Mouse (Mus musculus) MEL (cell line): Measurements from ENCODE around the gene Wdr20rt. TPM values are rescaled to one million over a fixed set of nuclear protein-coding genes. Genes with fewer than 3 reads are reported as not detected.

Experiments used
- DNase-seq: peaks from one replicate; pipeline ENCODE4 v3.0.0; 2011; ENCODE audit warnings: low read depth, low spot score
- H3K27ac ChIP-seq: 2 replicates; pipeline ENCODE4 v1.5.1; 2012; ENCODE audit warnings: low read depth, mild to moderate bottlenecking, control low read depth, low read length, moderate library complexity; ENCODE audit not compliant: control insufficient read depth
- H3K27me3 ChIP-seq, 2 experiments: fragments of 150-350 bp in 1 of 2; sonication (generic) in 1 of 2; 2 replicates each; pipeline ENCODE4 v1.6.1; 2012; ENCODE audit warnings: low read length in 2 of 2, mild to moderate bottlenecking in 2 of 2, improper control_type of control experiment in 1 of 2, moderate library complexity in 1 of 2; ENCODE audit not compliant: insufficient read depth in 2 of 2, control insufficient read depth in 1 of 2
- H3K36me3 ChIP-seq, 2 experiments: 2 replicates each; pipeline ENCODE4 v1.6.1; 2012 to 2014; ENCODE audit warnings: low read length in 2 of 2, improper control_type of control experiment in 1 of 2, inconsistent platforms in 1 of 2, mild to moderate bottlenecking in 1 of 2; ENCODE audit not compliant: insufficient read depth in 2 of 2, control insufficient read depth in 1 of 2
- H3K4me1 ChIP-seq, 2 experiments: fragments of 150-350 bp in 1 of 2; sonication (generic) in 1 of 2; 2 replicates each; pipeline ENCODE4 v1.6.1; 2012; ENCODE audit warnings: low read length in 2 of 2, improper control_type of control experiment in 1 of 2, mild to moderate bottlenecking in 1 of 2; ENCODE audit not compliant: insufficient read depth in 2 of 2, control insufficient read depth in 1 of 2
- H3K4me3 ChIP-seq, 2 experiments: fragments of 150-350 bp in 1 of 2; sonication (generic) in 1 of 2; 2 replicates each; pipeline ENCODE4 v1.5.1; 2012; ENCODE audit warnings: low read depth in 2 of 2, low read length in 2 of 2, mild to moderate bottlenecking in 2 of 2, moderate library complexity in 2 of 2, control low read depth in 1 of 2, improper control_type of control experiment in 1 of 2; ENCODE audit not compliant: control insufficient read depth in 1 of 2, insufficient read depth in 1 of 2
- H3K79me2 ChIP-seq: 2 replicates; pipeline ENCODE4 v1.6.1; 2012; ENCODE audit warnings: mild to moderate bottlenecking, low read length, moderate library complexity; ENCODE audit not compliant: control insufficient read depth, poor library complexity, insufficient read depth
- H3K9ac ChIP-seq: 2 replicates; pipeline ENCODE4 v1.6.1; 2012; ENCODE audit warnings: low read depth, mild to moderate bottlenecking, control low read depth, low read length, moderate library complexity; ENCODE audit not compliant: control insufficient read depth, poor library complexity, severe bottlenecking
- H3K9me3 ChIP-seq: fragments of 150-350 bp; sonication (generic); replicated peaks from 2 replicates; pipeline ENCODE4 v1.6.1; 2012; ENCODE audit warnings: mild to moderate bottlenecking, low read length, improper control_type of control experiment, moderate library complexity; ENCODE audit not compliant: insufficient read depth
- BHLHE40 ChIP-seq: IDR thresholded peaks from 2 replicates; pipeline ENCODE4 v1.6.1; 2012; ENCODE audit warnings: low read depth, mild to moderate bottlenecking, inconsistent platforms, low read length, improper control_type of control experiment, borderline replicate concordance
- CHD1 ChIP-seq: IDR thresholded peaks from 2 replicates; pipeline ENCODE4 v1.6.1; 2012; ENCODE audit warnings: low read depth, mild to moderate bottlenecking, inconsistent platforms, low read length, improper control_type of control experiment
- CTCF ChIP-seq, 3 experiments: IDR thresholded peaks in 2 of 3; conservative IDR thresholded peaks in 1 of 3; 2 replicates each; pipeline ENCODE4 v1.5.1; 2011 to 2012; ENCODE audit warnings: low read length in 3 of 3, low read depth in 2 of 3, mild to moderate bottlenecking in 2 of 3, improper control_type of control experiment in 1 of 3, inconsistent platforms in 1 of 3, mixed read lengths in 1 of 3, moderate library complexity in 1 of 3; ENCODE audit not compliant: control insufficient read depth in 1 of 3, insufficient read depth in 1 of 3, poor library complexity in 1 of 3, severe bottlenecking in 1 of 3
- ELF1 ChIP-seq: IDR thresholded peaks from 2 replicates; pipeline ENCODE4 v1.6.1; 2014; ENCODE audit warnings: low read depth, mild to moderate bottlenecking, inconsistent platforms, low read length, improper control_type of control experiment, moderate library complexity
- GABPA ChIP-seq: IDR thresholded peaks from 2 replicates; pipeline ENCODE4 v1.6.1; 2012; ENCODE audit warnings: low read depth, mild to moderate bottlenecking, inconsistent platforms, low read length, improper control_type of control experiment, moderate library complexity
- GATA1 ChIP-seq: IDR thresholded peaks from 2 replicates; pipeline ENCODE4 v1.6.1; 2011; ENCODE audit warnings: low read depth, low read length, improper control_type of control experiment
- HCFC1 ChIP-seq: IDR thresholded peaks from 2 replicates; pipeline ENCODE4 v1.6.1; 2012; ENCODE audit warnings: low read depth, mild to moderate bottlenecking, inconsistent platforms, low read length, improper control_type of control experiment, moderate library complexity
- MAX ChIP-seq: IDR thresholded peaks from 2 replicates; pipeline ENCODE4 v1.6.1; 2011; ENCODE audit warnings: low read length, improper control_type of control experiment
- MAZ ChIP-seq: IDR thresholded peaks from 2 replicates; pipeline ENCODE4 v1.6.1; 2012; ENCODE audit warnings: low read depth, mild to moderate bottlenecking, inconsistent platforms, low read length, improper control_type of control experiment
- MEF2A ChIP-seq: IDR thresholded peaks from 2 replicates; pipeline ENCODE4 v1.6.1; 2014; ENCODE audit warnings: low read depth, mild to moderate bottlenecking, inconsistent platforms, low read length, improper control_type of control experiment; ENCODE audit not compliant: poor library complexity, insufficient replicate concordance, severe bottlenecking; ENCODE audit errors: extremely low read depth
- MXI1 ChIP-seq: IDR thresholded peaks from 2 replicates; pipeline ENCODE4 v1.6.1; 2011; ENCODE audit warnings: mild to moderate bottlenecking, low read depth, low read length, improper control_type of control experiment
- MYB ChIP-seq: IDR thresholded peaks from 2 replicates; pipeline ENCODE4 v1.6.1; 2011; ENCODE audit warnings: mild to moderate bottlenecking, low read depth, low read length, improper control_type of control experiment
- NELFE ChIP-seq: IDR thresholded peaks from 2 replicates; pipeline ENCODE4 v1.6.1; 2011; ENCODE audit warnings: low read depth, low read length, improper control_type of control experiment
- NRF1 ChIP-seq: IDR thresholded peaks from 2 replicates; pipeline ENCODE4 v1.6.1; 2014; ENCODE audit warnings: low read depth, mild to moderate bottlenecking, inconsistent platforms, low read length, improper control_type of control experiment, moderate library complexity; ENCODE audit not compliant: poor library complexity, insufficient read depth, severe bottlenecking
- POLR2A ChIP-seq, 2 experiments: IDR thresholded peaks; 2 replicates each; pipeline ENCODE4 v1.6.1; 2011 to 2012; ENCODE audit warnings: low read length in 2 of 2, mild to moderate bottlenecking in 2 of 2, control low read depth in 1 of 2, improper control_type of control experiment in 1 of 2, low read depth in 1 of 2, moderate library complexity in 1 of 2; ENCODE audit not compliant: control insufficient read depth in 1 of 2, insufficient read depth in 1 of 2, poor library complexity in 1 of 2
- RAD21 ChIP-seq: IDR thresholded peaks from 2 replicates; pipeline ENCODE4 v1.6.1; 2011; ENCODE audit warnings: mild to moderate bottlenecking, low read depth, low read length, improper control_type of control experiment
- SMC3 ChIP-seq: IDR thresholded peaks from 2 replicates; pipeline ENCODE4 v1.6.1; 2011; ENCODE audit warnings: low read depth, low read length, improper control_type of control experiment
- TAL1 ChIP-seq: IDR thresholded peaks from 2 replicates; pipeline ENCODE4 v1.6.1; 2012; ENCODE audit warnings: mild to moderate bottlenecking, inconsistent platforms, low read length, moderate library complexity, mixed read lengths
- ZKSCAN1 ChIP-seq: IDR thresholded peaks from 2 replicates; pipeline ENCODE4 v1.6.1; 2012; ENCODE audit warnings: low read depth, mild to moderate bottlenecking, inconsistent platforms, low read length, improper control_type of control experiment, moderate library complexity
- ZMIZ1 ChIP-seq: IDR thresholded peaks from 2 replicates; pipeline ENCODE4 v1.6.1; 2012; ENCODE audit warnings: low read depth, mild to moderate bottlenecking, inconsistent platforms, low read length, improper control_type of control experiment, moderate library complexity
- ZNF384 ChIP-seq: IDR thresholded peaks from 2 replicates; pipeline ENCODE4 v1.6.1; 2012; ENCODE audit warnings: low read depth, mild to moderate bottlenecking, inconsistent platforms, low read length, improper control_type of control experiment
- polyA plus RNA-seq, 2 experiments: library from polyadenylated mRNA; stranded (reverse) in 1 of 2; unstranded in 1 of 2; fragments of >175 nt in 1 of 2; fragments of >200 nt in 1 of 2; gene quantifications; 2 replicates each; pipeline versions ENCODE4 v1.2.1 to v1.2.4; 2012; ENCODE audit warnings: low replicate concordance in 2 of 2, low read depth in 1 of 2; ENCODE audit not compliant: insufficient read length in 2 of 2, insufficient read depth in 1 of 2, missing spikeins in 1 of 2
- total RNA-seq: library from RNA; depleted of rRNA; stranded (reverse); fragments of 300-350 nt; gene quantifications from 2 replicates; pipeline ENCODE4 v1.2.3, GENCODE M21; 2012

Wdr20rt gene
- total and polyA plus RNA-seq, 3 experiments, result 0.21 TPM; not detected in 2

DNA sequence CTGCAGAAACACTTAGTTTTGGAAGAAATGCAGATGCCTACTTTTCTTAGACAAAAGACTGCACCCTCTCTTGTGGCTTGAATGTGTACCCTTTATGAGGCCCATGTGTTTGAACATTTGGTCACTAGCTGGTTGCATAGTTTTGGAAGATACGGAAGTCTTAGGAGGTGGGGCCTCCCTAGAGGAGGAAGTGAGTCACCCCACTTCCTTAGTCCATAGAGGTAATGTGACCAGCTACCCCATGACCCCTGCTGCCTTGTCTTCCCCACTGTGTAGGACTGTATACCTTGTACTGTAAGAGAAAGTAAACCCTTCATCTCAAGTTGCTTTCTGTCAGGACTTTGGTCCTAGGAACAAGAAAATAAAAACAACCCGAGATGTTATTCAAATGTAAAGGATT lies 36.1 kb upstream of the Wdr20rt start:
- Histone ChIP-seq H3K27me3 (no peaks in the 10 kb centered on the region), H3K4me3 (no peak overlapping the region), H3K27ac (no peak overlapping the region), H3K9ac (no peak overlapping the region), H3K36me3 (no peaks in the 10 kb centered on the region), H3K4me1 (no peaks in the 10 kb centered on the region), H3K79me2 (no peaks in the 10 kb centered on the region), H3K9me3 (no peaks in the 10 kb centered on the region)
- TF ChIP-seq ZMIZ1, result no peak
- TF ChIP-seq RAD21, result no peak
- TF ChIP-seq POLR2A (IDR thresholded peaks at IDR 0.05; ENCODE audit: control insufficient read depth in 1 of 2, insufficient read depth in 1 of 2, low read depth in 1 of 2, low read length in 2 of 2, poor library complexity in 1 of 2), result no peak
- no peak for TF ChIP-seq ZKSCAN1
- TF ChIP-seq NRF1, result no peak
- no peak for TF ChIP-seq HCFC1
- no peak for TF ChIP-seq NELFE
- no peak for TF ChIP-seq MEF2A
- TF ChIP-seq ELF1, result no peak
- TF ChIP-seq CTCF (IDR thresholded peaks at IDR 0.05 in 2 of 3, conservative IDR thresholded peaks at IDR 0.05 in 1 of 3; ENCODE audit: control insufficient read depth in 1 of 3, insufficient read depth in 1 of 3, low read depth in 2 of 3, low read length in 3 of 3, poor library complexity in 1 of 3, severe bottlenecking in 1 of 3), result no peak
- no peak for TF ChIP-seq ZNF384
- TF ChIP-seq TAL1, result no peak
- no peak for TF ChIP-seq MAZ
- no peak for TF ChIP-seq BHLHE40
- TF ChIP-seq GATA1, result no peak
- TF ChIP-seq MYB, result no peak
- no peak for TF ChIP-seq GABPA
- TF ChIP-seq MXI1, result no peak
- no peak for TF ChIP-seq MAX
- DNase-seq, result no peak

DNA sequence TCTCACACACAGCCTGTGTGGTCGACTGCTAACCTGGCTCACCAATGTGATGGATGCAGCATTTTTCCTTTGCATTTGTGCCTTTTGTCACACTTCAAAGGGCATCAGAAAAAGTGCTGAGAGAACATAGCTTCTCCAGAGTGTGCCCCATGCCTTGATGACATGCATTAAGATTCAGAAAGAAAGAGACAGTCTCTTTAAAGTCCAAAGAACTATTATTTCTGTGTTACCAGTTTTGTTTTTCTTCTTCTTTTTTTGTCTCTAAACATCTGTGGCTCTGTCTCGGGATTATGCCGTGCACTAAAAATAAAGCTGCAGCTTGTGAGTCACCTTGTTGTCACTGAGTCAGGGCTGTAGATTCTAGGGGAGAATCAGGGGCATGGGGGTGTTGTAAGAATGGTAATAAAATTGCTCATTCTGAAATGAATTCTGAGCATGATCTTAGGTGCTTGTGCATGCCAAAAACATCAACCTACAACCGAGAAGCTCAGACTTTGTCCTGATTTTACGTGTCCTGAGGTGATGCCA lies 31.2 kb upstream of the Wdr20rt start:
- H3K9ac ChIP-seq, result no peak overlapping the region
- H3K27ac ChIP-seq, result no peak overlapping the region
- DNase-seq, result no peak
- H3K27me3 ChIP-seq, result no peaks in the 10 kb centered on the region
- H3K4me1 ChIP-seq, result peaks cover 2 to 3% of the 10 kb centered on the region in 2 experiments; a peak in 3 of 4 replicates
- H3K79me2 ChIP-seq, result no peaks in the 10 kb centered on the region
- H3K4me3 ChIP-seq, result no peak overlapping the region
- TF ChIP-seq CHD1, result no peak
- no peak for TF ChIP-seq SMC3
- TF ChIP-seq POLR2A (IDR thresholded peaks at IDR 0.05; ENCODE audit: control insufficient read depth in 1 of 2, insufficient read depth in 1 of 2, low read depth in 1 of 2, low read length in 2 of 2, poor library complexity in 1 of 2), result no peak
- H3K36me3 ChIP-seq, result no peaks in the 10 kb centered on the region
- H3K9me3 ChIP-seq, result no peaks in the 10 kb centered on the region
